Mouse (Mus musculus): ENCODE results near the gene Phf23. TPM values are rescaled to one million over a fixed set of nuclear protein-coding genes. Genes with fewer than 3 reads are reported as not detected.

Phf23 gene
- total RNA-seq, 4 experiments from 2014 or later, result 21.0 to 24.9 (median 23.6) TPM

GRCm38 (mm10) chr11:69970775-69971174 lies 24.8 kb upstream of the Phf23 start:
- DNase-seq (ENCODE audit: low spot score), result no peak

GRCm38 (mm10) chr11:69974907-69975306 lies 20.7 kb upstream of the Phf23 start:
- no peak for DNase-seq (ENCODE audit: low spot score)

GRCm38 (mm10) chr11:69976271-69976670 lies 19.3 kb upstream of the Phf23 start:
- no peak for DNase-seq (ENCODE audit: low spot score)

GRCm38 (mm10) chr11:69979827-69980195 lies 15.8 kb upstream of the Phf23 start:
- no peak for DNase-seq (ENCODE audit: low spot score)

- peak; percentile 99 for DNase-seq (ENCODE audit: low spot score)
Observed at GRCm38 (mm10) chr11:69980196-69981140, 15.1 kb upstream of the Phf23 start.

- DNase-seq (ENCODE audit: low spot score), result no peak
Observed at GRCm38 (mm10) chr11:69981141-69981762, 14.3 kb upstream of the Phf23 start, which contains the start of gene Ctdnep1. Gene Ctdnep1, plus strand, starts transcription at chr11:69981156.

- no peak for DNase-seq (ENCODE audit: low spot score)
Observed at GRCm38 (mm10) chr11:69982225-69982624, 13.4 kb upstream of the Phf23 start, which contains the start of gene Elp5. Gene Elp5, minus strand, starts transcription at chr11:69982517.

- peak; percentile 32 for DNase-seq (ENCODE audit: low spot score)
Observed at GRCm38 (mm10) chr11:69982877-69983276, 12.7 kb upstream of the Phf23 start.

GRCm38 (mm10) chr11:69983377-69983776 lies 12.2 kb upstream of the Phf23 start:
- DNase-seq (ENCODE audit: low spot score), result peak; percentile 46

- no peak for DNase-seq (ENCODE audit: low spot score)
Observed at GRCm38 (mm10) chr11:69984431-69984830, 11.1 kb upstream of the Phf23 start.

- DNase-seq (ENCODE audit: low spot score), result no peak
Observed at GRCm38 (mm10) chr11:69989949-69990348, 5.6 kb upstream of the Phf23 start.

- DNase-seq (ENCODE audit: low spot score), result peak; percentile 98
Observed at GRCm38 (mm10) chr11:69990850-69991691, 4.5 kb upstream of the Phf23 start, which contains the start of gene Gabarap. Gene Gabarap, plus strand, starts transcription at chr11:69991143.

GRCm38 (mm10) chr11:69991711-69992110 lies 3.9 kb upstream of the Phf23 start:
- DNase-seq (ENCODE audit: low spot score), result no peak

GRCm38 (mm10) chr11:69992396-69992795 lies 3.2 kb upstream of the Phf23 start:
- DNase-seq (ENCODE audit: low spot score), result no peak

- DNase-seq (ENCODE audit: low spot score), result no peak
Observed at GRCm38 (mm10) chr11:69992932-69993331, 2.6 kb upstream of the Phf23 start.

- no peak for DNase-seq (ENCODE audit: low spot score)
Observed at GRCm38 (mm10) chr11:69994401-69995090, 1.0 kb upstream of the Phf23 start.

- DNase-seq (ENCODE audit: low spot score), result no peak
Observed at GRCm38 (mm10) chr11:69996161-69997061, 834 bp downstream of the Phf23 start.

GRCm38 (mm10) chr11:69997070-69997509 lies 1.5 kb downstream of the Phf23 start:
- peak; percentile 82 for DNase-seq (ENCODE audit: low spot score)

GRCm38 (mm10) chr11:69998567-69999491 lies 3.3 kb downstream of the Phf23 start:
- no peak for DNase-seq (ENCODE audit: low spot score)
